Mouse (Mus musculus) testis, adult 2 months (tissue): ENCODE data around the gene Actg2. TPM values are rescaled to one million over a fixed set of nuclear protein-coding genes. Genes with fewer than 3 reads are reported as not detected.

Experiments
- H3K27ac ChIP-seq: fragments of 200-500 bp; 2 replicates; pipeline ENCODE4 v1.5.1; 2012; ENCODE audit warnings: low read depth, low read length; ENCODE audit not compliant: control insufficient read depth, insufficient read depth
- H3K27me3 ChIP-seq: fragments of 200-500 bp; 2 replicates; pipeline ENCODE4 v1.6.1; 2012; ENCODE audit warnings: mild to moderate bottlenecking, low read length, moderate library complexity; ENCODE audit not compliant: control insufficient read depth, insufficient read depth
- H3K36me3 ChIP-seq: fragments of 200-500 bp; 2 replicates; pipeline ENCODE4 v1.6.1; 2012; ENCODE audit warnings: mild to moderate bottlenecking, low read length; ENCODE audit not compliant: control insufficient read depth, insufficient read depth
- H3K4me1 ChIP-seq: fragments of 200-500 bp; 2 replicates; pipeline ENCODE4 v1.6.1; 2012; ENCODE audit warnings: low read length; ENCODE audit not compliant: control insufficient read depth, insufficient read depth
- H3K4me3 ChIP-seq: fragments of 200-500 bp; 2 replicates; pipeline ENCODE4 v1.5.1; 2012; ENCODE audit warnings: low read depth, mild to moderate bottlenecking, low read length, moderate library complexity, mixed read lengths; ENCODE audit not compliant: control insufficient read depth
- CTCF ChIP-seq: fragments of 200-500 bp; IDR thresholded peaks from 2 replicates; pipeline ENCODE4 v1.5.1; 2012; ENCODE audit warnings: low read depth, mild to moderate bottlenecking, inconsistent platforms, low read length, moderate library complexity; ENCODE audit not compliant: control insufficient read depth, insufficient read depth, insufficient replicate concordance
- POLR2A ChIP-seq: fragments of 200-500 bp; IDR thresholded peaks from 2 replicates; pipeline ENCODE4 v1.6.1; 2012; ENCODE audit warnings: low read depth, mild to moderate bottlenecking, inconsistent platforms, low read length, moderate library complexity; ENCODE audit not compliant: control insufficient read depth
- polyA plus RNA-seq: library from polyadenylated mRNA; depleted of rRNA; stranded (reverse); fragments of >200 nt; gene quantifications from 2 replicates; pipeline ENCODE4 v1.2.3, GENCODE M21; 2012

Gene Actg2
- polyA plus RNA-seq, 1 experiment = 505 TPM

DNA sequence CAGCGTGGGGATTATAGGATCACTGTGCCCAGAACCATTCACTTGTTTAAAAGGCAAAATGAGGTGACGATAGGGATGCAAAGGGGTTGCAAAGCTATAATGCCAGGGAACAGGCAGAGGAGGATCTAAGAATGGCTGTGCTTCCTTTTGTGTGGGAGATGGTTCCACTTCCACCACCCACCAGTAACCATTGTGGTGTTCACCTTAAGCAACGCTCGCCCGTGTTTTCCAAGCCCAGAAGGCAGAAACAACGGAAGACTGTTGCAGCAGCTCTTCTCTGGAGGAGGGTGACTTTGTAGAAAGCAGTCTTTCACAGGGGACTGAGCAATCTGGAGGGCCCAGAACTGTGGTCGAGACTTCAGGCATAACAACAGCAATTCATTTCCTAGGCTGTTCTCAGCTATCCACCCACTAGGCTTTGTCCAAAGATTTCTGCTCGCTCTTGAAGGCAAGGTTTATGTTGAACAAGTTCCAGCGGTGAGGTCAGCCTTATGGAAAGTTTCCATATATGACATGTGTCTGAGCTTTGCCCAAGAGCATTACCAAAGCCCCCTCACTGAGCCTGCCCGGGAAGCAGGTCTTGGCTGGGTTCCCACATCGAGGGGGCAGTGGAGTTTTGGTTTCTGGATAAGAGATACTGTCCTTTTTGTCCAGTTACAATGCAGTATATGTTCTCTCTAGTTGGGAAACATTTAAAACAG is 5.8 kb upstream of the Actg2 start:
- Histone ChIP-seq H3K4me3 (no peak overlapping the region), H3K4me1 (no peaks in the 10 kb centered on the region), H3K27me3 (no peaks in the 10 kb centered on the region), H3K27ac (no peak overlapping the region), H3K36me3 (no peaks in the 10 kb centered on the region)
- no peak for TF ChIP-seq POLR2A
- no peak for TF ChIP-seq CTCF

GRCm38 (mm10) chr6:83540017-83540416 is 4.0 kb upstream of the Actg2 start:
- TF ChIP-seq CTCF (no peak), POLR2A (no peak)
- Histone ChIP-seq H3K4me1 (no peaks in the 10 kb centered on the region), H3K27me3 (no peaks in the 10 kb centered on the region), H3K4me3 (no peak overlapping the region), H3K27ac (no peak overlapping the region), H3K36me3 (no peaks in the 10 kb centered on the region)

- no peak overlapping the region for H3K27ac ChIP-seq
- H3K4me3 ChIP-seq = no peak overlapping the region
- no peaks in the 10 kb centered on the region for H3K36me3 ChIP-seq
- no peaks in the 10 kb centered on the region for H3K4me1 ChIP-seq
- TF ChIP-seq POLR2A (no peak), CTCF (no peak)
- H3K27me3 ChIP-seq = no peaks in the 10 kb centered on the region
Measured at GRCm38 (mm10) chr6:83536795-83537059, 662 bp upstream of the Actg2 start.

DNA sequence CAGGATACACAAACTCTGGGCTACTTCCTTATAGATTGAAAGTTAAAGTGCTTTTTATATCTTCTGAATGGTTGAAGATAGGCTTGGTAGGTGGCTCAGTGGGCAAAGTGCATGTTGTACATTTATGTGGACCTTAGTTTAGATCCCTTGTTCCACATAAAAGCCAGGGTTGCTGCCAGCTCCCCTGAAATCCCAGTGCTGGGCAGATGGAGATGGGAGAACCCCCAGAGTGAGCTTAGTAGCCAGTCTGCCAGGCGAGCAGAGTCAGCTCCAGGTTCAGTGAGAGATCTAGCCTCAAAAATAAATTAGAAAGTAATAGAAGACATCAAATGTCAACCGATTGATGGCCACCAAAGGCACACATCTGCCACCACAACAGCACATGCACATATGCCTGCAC is 3.5 kb downstream of the Actg2 start:
- TF ChIP-seq CTCF (no peak), POLR2A (no peak)
- H3K4me3 ChIP-seq = no peak overlapping the region
- no peak overlapping the region for H3K27ac ChIP-seq
- H3K4me1 ChIP-seq = no peaks in the 10 kb centered on the region
- no peaks in the 10 kb centered on the region for H3K36me3 ChIP-seq
- H3K27me3 ChIP-seq = no peaks in the 10 kb centered on the region

GRCm38 (mm10) chr6:83523194-83523593 is 12.9 kb downstream of the Actg2 start:
- Histone ChIP-seq H3K4me3 (no peak overlapping the region), H3K27me3 (no peaks in the 10 kb centered on the region), H3K36me3 (no peaks in the 10 kb centered on the region), H3K27ac (no peak overlapping the region), H3K4me1 (no peaks in the 10 kb centered on the region)
- TF ChIP-seq CTCF = no peak
- no peak for TF ChIP-seq POLR2A

GRCm38 (mm10) chr6:83521784-83522183 is 14.3 kb downstream of the Actg2 start:
- Histone ChIP-seq H3K27me3 (no peaks in the 10 kb centered on the region), H3K27ac (no peak overlapping the region), H3K36me3 (no peaks in the 10 kb centered on the region), H3K4me1 (no peaks in the 10 kb centered on the region), H3K4me3 (no peak overlapping the region)
- TF ChIP-seq POLR2A (no peak), CTCF (no peak)

- H3K27me3 ChIP-seq = no peaks in the 10 kb centered on the region
Measured at GRCm38 (mm10) chr6:83518637-83519036, 17.4 kb downstream of the Actg2 start.

DNA sequence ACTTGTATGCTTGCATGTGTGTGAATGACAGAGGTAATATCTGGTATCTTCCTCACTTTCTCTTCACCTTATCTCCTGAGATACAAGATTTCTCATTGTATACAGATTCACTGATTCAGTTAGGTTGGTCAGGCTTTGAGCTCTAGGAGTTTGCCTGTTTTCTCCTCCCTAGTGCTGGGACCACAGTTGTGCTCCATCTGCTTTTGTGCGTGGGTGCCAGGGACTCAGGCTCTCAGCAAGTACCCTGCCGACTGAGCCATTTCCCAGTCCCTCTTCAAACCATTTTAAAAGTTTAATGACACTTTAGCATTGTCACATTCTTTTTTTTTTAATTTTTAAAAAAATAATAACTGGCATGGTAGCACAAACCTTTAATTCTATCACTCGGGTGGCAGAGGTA is 20.9 kb downstream of the Actg2 start:
- TF ChIP-seq CTCF (no peak), POLR2A (no peak)
- Histone ChIP-seq H3K27me3 (no peaks in the 10 kb centered on the region), H3K27ac (no peak overlapping the region), H3K36me3 (no peaks in the 10 kb centered on the region), H3K4me1 (no peaks in the 10 kb centered on the region), H3K4me3 (no peak overlapping the region)

More at GRCm38 (mm10) chr6:83518637-83519036, 17.4 kb downstream of the Actg2 start:
- H3K27ac ChIP-seq = no peak overlapping the region
- H3K36me3 ChIP-seq = no peaks in the 10 kb centered on the region
- H3K4me1 ChIP-seq = no peaks in the 10 kb centered on the region
- TF ChIP-seq CTCF (no peak), POLR2A (no peak)
- H3K4me3 ChIP-seq = no peak overlapping the region
